Mouse (Mus musculus) fat pad, adult 2 months (tissue): Measurements from ENCODE around the gene Vat1.
"Not testable (repeated sequence)": the region's sequence is repeated elsewhere in the genome, so short reads cannot be mapped to it uniquely, and the experiment has no call there.

Experiments
- DNase-seq: peaks from one replicate; pipeline ENCODE4 v3.0.0-alpha.2; 2011; ENCODE audit warnings: low read depth, low spot score; ENCODE audit errors: extremely low read depth

Vat1 gene

DNA sequence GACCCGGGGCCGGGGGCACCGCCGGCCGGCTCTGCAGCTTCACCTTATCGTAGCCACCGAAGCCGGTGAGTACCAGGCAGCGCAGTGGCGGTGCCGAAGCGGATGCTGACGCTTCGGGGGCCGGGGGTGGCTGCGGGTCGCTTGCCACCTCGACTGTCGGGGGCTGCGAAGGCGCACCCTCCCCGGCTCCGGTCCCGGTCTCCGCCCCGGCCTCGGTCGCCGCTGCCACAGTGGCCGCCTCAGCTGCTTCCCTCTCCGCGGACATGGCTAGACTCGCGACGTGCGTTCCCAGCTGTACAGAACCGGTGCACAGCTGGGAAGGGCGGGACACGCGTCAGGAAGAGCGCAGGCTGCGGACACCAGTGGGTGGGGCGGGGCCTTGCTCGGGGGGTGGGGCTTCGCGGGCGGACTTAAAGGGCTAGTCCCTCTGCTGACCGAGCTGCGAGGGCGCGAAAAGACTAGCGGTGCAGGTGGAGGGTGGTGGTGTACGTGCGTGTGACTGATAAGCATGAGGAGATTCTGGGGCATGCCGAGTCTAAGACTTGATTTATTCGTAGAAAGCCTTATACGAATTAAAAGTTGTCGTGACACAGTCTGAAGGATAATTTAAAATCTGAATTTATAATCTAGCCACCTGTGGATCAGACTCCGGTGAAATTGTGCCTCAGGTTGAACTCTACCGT is at the start of gene Vat1:
TSS of gene Vat1 (minus strand) at position 362 of the 683 bp plus-strand sequence.
- no peak for DNase-seq

DNA sequence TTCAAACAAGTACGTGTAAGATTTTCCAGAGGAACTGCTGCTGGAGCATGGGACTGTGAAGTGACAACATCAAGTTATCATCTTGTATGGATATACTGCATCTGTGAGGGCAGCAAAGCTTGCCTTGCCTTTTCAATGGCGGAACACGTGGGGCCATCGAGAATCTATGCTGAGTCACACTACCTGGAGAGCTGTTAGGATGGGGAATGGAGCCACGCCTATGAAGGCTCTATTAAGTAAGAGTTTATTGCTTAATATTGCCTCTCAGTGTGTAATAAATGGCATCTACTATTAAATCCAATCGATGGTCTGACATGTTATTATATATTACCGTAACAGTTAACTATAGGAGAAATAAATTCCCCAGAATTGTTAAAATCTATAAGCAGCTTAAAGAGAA is 41.1 kb upstream of the Vat1 start:
- DNase-seq: no peak

DNA sequence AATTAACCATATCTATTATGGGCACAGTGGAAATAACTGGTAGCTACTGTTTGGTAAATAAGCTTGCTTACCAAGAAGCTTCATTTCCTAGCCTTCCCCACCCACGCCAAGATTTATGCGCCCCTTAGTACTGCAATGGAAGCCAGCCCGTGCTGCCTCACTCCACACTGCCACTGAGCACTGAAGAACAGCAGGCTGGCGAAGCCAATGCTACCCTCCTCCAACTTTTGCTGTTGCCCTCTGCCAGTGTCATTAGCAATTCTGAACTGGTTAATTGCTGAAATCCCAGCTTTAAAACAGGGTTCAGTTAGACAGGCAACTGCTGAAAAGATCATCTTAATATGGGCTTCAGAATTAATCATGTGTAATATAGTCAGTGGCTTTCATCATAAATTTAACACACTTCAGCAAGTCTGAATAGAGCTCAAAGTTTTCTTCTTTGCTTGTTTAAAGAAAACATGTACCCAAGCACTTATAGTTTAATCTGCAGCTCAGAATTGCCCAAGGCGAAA is 40.3 kb upstream of the Vat1 start:
- DNase-seq: no peak

- no peak for DNase-seq
These were observed 20.1 kb upstream of the Vat1 start for GRCm38 (mm10) chr11:101486126-101486525.

DNA sequence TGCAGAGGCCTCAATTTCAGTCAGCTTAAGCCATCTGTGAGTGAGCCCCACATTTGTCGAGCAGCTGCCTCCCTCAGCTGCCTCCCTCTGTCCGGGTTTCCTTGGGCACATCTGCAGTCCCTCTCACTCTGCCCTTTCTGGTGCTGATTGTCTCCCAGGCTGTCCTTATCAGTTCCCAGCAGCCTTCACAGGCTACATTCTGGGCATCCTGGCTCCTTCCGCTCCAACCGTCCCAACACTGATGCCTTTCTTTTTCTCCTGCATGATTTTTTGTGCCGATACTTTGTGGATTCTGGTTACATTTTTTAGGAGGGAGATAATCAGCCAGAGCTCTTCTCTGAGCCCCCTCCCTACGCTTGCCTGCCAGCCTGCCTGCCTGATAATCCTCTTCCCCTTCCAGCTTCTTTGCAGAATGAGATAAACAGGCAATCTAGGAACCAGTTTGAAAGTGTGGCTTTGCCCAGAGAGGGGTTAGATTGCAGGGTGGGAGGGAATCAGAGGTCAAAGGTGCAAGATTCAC is 19.5 kb upstream of the Vat1 start:
- DNase-seq: no peak

DNA sequence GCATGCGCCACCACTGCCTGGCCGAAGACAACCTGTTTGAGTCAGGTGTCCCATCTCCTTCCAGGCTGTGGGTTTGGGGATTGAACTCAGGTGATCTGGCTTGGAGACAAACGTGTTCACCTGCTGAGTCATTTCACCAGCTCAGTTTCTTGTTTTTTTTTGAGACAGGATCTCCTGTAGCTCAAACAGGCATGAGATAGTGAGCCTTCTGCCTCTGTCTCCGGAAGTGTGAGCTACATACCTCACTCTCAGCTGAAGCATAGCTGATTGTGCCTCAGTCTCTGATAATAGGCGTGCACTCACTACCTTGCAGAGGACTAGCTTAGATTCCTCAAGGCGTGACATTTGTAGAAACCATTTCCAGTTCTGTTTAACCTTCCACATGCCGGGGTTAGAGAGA is 18.8 kb upstream of the Vat1 start:
- no peak for DNase-seq

DNA sequence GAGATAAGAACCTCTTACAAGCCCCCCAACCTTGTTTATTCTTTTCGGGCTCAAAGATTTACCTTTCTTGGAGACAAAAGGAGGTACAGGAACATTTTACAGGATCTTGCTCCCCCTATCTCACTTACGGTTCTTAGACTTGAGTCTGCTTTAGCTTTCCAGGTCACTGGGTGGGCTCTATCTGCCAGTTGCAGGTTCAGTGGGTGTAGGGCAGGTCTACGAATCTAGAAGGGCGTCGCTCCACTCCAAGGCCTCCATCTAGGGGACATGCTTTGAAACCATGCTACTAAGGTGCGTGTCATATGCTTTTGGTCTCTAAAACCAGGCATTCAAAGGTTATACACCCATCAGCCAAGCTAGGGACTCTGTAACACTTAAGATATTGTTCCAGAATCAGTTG is 18.2 kb upstream of the Vat1 start:
- no peak for DNase-seq

DNA sequence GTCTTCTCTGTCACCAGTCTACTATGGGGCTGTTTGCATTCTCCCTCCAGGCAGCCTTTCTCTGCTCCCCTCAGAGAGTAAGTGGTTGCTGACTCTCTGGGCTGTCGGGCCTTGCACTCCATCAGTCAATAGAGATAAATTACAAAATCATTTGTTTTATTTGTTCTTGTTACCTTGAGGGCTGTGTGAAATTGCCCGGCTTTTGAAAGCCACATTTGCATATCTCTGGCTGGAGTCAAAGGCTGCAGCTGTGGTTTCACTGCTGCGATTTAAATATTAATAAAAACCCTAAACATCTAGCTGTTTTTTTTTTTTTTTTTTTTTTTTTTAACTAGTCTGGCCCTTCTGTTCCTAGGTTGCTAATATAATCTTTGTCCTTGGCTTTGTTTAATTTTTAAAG is 17.8 kb upstream of the Vat1 start:
- DNase-seq: no peak

DNA sequence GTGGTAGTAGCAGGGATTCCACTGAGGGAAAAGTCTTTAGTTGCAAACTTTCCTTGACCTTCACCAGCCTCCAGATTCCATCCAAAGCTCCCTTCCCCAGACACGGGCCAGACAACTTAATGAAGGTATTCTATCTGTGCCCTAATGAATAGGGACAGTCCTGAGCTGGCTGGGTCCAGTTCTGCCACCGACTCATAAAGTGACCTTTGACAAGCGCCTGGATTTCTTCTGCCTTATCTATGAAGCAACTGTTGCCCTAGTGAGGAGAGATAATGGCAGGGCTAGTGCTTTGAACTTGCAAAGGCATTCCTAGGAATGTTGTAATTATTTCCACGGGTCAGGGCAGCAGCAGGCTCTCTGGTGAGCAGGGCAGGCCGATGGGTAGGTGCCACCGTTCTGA is 14.9 kb upstream of the Vat1 start:
- DNase-seq: no peak

GRCm38 (mm10) chr11:101479171-101479635 is 13.2 kb upstream of the Vat1 start:
- DNase-seq: no peak

DNA sequence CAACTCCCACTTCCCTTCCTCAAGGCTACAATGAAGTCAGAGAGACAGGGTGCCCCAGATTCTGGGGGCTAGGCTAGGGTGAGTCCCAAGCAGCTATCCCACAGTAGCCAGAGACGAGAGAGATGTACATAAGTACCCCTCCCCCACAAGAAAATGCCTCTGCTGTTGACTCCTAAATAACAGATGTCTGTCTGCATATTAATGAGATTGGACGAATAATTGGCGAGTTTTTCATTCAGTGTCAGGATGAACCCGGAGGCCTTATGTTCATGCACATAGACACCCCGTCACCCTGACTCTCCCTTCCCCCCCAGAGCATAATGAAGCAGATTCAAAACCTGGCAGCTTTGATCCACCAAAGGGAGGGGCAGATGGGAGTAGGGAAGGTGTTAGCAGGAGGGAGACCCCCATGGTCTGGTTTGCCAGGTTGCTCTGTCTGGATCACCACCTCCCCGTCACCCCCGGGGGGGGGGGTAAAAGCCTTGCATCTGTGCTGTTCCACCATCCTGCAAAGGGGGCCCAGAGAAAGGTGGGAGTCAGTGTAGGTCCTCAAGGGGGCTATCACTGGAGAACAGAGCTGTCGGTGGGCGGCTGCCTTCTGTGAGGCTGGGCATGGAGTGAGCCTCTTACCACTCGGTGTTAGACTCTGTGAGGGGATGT is 11.7 kb upstream of the Vat1 start:
- no peak for DNase-seq

GRCm38 (mm10) chr11:101477194-101477551 is 11.1 kb upstream of the Vat1 start:
- DNase-seq: no peak

DNA sequence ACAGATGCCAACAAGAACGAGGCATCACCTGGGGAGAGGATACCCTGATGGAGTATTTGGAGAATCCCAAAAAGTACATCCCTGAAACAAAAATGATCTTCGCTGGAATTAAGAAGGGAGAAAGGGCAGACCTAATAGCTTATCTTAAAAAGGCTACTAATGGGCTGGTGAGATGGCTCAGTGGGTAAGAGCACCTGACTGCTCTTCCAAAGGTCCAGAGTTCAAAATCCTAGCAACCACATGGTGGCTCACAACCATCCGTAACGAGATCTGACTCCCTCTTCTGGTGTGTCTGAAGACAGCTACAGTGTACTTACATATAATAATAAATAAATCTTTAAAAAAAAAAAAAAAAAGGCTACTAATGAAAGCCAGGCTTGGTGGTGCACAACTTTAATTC is 10.3 kb upstream of the Vat1 start:
- not testable (repeated sequence) for DNase-seq

- no peak for DNase-seq
These were observed 8.3 kb upstream of the Vat1 start for GRCm38 (mm10) chr11:101474298-101474697.

GRCm38 (mm10) chr11:101473686-101474085 is 7.7 kb upstream of the Vat1 start:
- DNase-seq: not testable (repeated sequence)

DNA sequence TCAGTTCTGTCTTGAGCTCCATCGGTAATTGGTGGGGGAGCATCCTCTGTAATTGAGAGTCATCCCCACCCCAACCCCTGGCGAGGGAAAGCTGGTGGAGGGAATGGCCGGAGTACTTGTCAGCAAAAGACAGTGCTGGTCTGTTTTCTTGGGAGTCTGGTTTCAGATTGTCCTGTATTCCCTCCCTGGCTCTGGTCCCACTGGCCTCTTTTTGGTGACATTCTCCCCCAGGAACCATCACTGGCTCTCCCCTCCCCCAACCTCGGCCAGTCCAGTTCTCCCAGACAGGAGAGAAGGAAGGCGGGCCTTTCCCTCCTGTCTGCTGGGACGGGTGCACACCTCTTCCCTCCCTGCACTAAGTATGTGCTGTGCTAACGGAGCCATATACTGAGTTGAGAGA is 6.3 kb upstream of the Vat1 start:
- no peak for DNase-seq

GRCm38 (mm10) chr11:101471926-101472325 is 5.9 kb upstream of the Vat1 start:
- no peak for DNase-seq

GRCm38 (mm10) chr11:101470206-101470605 is 4.2 kb upstream of the Vat1 start:
- DNase-seq: no peak

DNA sequence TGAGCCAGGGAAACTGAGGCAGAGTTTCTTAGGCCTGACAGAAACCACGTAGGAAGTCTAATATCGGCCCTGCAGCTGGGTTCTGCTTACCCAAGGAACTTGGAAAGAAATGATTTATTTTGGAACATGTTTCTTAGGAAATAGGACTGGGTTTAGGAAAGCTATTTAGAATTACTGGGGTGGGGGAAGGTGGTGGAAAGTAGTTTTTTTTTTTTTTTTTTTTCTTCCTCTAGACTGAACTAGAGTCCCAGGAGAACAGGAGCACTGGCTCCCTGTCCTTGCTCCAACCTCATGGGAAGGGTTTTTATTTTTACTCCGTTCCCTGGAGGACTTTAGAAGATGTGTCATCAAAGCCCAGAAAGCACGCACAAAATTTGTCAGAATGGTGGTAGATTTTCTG is 3.1 kb upstream of the Vat1 start:
- DNase-seq: no peak

DNA sequence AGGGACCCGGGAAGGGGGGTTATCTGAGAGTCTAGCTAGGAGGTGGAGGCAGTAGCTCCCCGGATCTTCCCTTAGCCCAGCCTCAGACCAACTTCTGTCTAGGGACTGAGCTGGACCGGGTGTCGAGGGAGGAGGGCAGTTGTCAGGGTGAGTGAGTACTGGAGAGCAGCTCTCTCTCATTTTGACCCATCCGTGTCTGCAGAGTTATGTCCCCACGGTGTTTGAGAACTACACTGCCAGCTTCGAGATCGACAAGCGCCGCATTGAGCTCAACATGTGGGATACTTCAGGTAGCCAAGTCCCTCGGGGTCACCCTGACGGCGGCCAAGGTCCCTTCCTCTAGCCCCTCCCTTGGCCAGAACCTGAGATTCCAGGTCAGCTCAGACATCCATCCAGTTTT is 2.7 kb upstream of the Vat1 start:
- DNase-seq: no peak

DNA sequence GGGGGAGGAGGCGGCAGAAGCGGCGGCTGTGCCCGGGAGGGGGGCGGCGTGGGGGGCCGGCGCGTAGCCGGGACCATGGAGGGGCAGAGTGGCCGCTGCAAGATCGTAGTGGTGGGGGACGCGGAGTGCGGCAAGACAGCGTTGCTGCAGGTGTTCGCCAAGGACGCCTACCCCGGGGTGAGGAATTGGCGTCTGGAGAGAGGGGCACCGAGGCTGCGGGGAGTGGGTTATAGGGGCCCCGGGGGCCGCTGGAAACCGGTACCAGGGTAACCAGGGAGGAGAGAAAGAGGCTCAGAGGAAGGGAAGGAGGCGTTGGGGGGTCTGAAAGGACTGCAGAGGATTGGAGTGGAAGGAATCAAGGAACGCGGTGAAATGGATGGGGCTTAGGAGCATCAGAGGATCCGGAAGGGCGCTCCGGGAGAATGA is 2.2 kb upstream of the Vat1 start:
- no peak for DNase-seq

DNA sequence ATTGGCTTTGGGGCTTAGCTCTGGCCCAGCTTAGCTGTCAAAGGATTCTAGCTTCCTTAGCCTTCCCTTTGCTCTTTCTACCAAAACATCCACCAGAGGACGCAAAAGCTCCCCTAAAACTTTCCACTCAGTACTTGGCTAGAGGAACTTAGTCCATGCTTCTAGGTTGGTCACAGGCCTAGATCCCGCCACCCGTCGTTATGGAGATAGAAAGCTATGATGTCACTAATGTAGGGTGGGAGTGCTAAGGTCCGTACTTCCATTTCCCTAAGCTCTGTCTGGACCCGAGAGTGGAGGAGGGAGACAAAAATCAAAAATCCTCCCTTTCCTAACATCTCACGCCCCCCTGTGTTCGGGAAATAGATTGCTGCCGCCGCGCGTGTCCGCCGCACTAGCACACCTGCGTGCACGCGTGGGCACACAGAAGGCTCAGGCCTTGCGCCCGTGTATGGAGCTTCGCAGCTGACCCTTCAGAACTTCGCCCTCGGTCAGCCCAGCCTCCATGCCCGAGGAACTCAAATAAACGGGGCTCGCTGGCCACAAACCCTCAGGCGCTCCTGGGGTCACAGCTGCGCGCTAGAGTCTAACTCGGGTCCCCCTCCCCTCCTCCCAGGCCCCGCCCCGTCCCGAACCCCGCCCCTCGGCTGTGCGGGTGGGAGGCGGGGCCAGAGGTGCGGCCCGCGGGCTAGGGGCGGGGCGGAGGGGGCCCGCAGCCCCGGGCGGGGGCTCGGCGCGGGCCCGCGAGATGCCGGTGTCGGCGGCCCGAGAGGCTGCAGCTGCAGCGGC is 1.6 kb upstream of the Vat1 start:
- no peak for DNase-seq
